In the genomic region with DNA sequence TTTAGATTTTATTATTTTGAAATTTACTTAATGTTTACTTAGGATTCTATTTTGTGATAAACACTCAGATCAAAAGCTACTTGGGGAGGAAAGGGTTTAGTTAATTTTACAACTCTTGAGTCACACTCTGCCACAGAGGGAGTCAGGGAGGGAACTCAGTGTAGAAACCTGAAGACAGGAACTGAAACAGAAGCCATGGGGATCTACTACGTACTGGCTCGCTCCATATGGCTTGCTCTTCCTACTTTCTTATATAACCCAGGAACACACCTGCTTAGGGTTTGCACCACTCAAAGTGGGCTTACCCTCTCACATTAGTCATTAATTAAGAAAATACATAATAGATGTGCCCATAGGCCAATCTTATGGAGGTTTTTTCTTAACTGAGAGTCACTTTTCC, we compare ENCODE assay signal across 23 mouse cellular contexts. TPM values are rescaled to one million over a fixed set of nuclear protein-coding genes. Genes with fewer than 3 reads are reported as not detected.
DNase-seq lines count a peak whose midpoint lies in the region; ATAC-seq and TF ChIP-seq lines count a peak whose summit lies in the region.
"Had no signal": no experiment of that assay in that cellular context is flagged by ENCODE, and none has a peak within 500 bp of the region (broad histone marks: within the 10 kb centered on the region; RNA-seq: fewer than 3 reads in every experiment).

No protein-coding gene starts in this region.

- no peak overlapping the region for H3K9ac ChIP-seq in CH12.LX (ENCODE audit: insufficient read depth, low read depth)
- H3K9ac ChIP-seq: embryonic facial prominence, embryonic 12.5 days; forebrain, embryonic 13.5 days; forebrain, embryonic 15.5 days; forebrain, postnatal 0 days had no signal

- no peaks in the 10 kb centered on the region for H3K27me3 ChIP-seq in CH12.LX (replicated peaks)
- H3K27me3 ChIP-seq: embryonic facial prominence, embryonic 12.5 days; forebrain, embryonic 13.5 days; forebrain, embryonic 15.5 days had no signal

- in situ Hi-C loops in CH12.LX (cut with MboI; ENCODE audit: low pct_ligation_motif_present, low pct_unique_long_range_greater_than_20kb, low sequenced_read_pairs): no loop called here

- H3K27ac ChIP-seq in CH12.LX (ENCODE audit: insufficient read depth, low read depth): no peak overlapping the region
- H3K27ac ChIP-seq: embryonic facial prominence, embryonic 10.5 days; embryonic facial prominence, embryonic 12.5 days; forebrain, embryonic 13.5 days; forebrain, embryonic 15.5 days had no signal

- TF ChIP-seq CTCF in CH12.LX (conservative IDR thresholded peaks at IDR 0.05 in 1 of 2, IDR thresholded peaks at IDR 0.05 in 1 of 2; ENCODE audit: low read depth in 2 of 2, low read length in 2 of 2): no peak

- no peaks in the 10 kb centered on the region for H3K9me3 ChIP-seq in CH12.LX (replicated peaks; ENCODE audit: low read length)
- H3K9me3 ChIP-seq: embryonic facial prominence, embryonic 10.5 days; embryonic facial prominence, embryonic 12.5 days; forebrain, embryonic 13.5 days; forebrain, embryonic 15.5 days had no signal

- peaks cover 0 to 6% of the 10 kb centered on the region in 2 experiments; a peak in 1 of 4 replicates for H3K4me1 ChIP-seq in CH12.LX (ENCODE audit: control insufficient read depth in 1 of 2, insufficient read depth in 2 of 2)
- H3K4me1 ChIP-seq: embryonic facial prominence, embryonic 10.5 days; embryonic facial prominence, embryonic 12.5 days; forebrain, embryonic 13.5 days; forebrain, embryonic 15.5 days had no signal

- TF ChIP-seq EP300 in CH12.LX (IDR thresholded peaks at IDR 0.05; ENCODE audit: low read length): peak; percentile 58

- ATAC-seq in granulocyte monocyte progenitor cell, adult 5-6 weeks (replicated peaks; ENCODE audit: poor library complexity, severe bottlenecking): peak; percentile 86
- ATAC-seq in megakaryocyte progenitor cell, adult 5-6 weeks (replicated peaks; ENCODE audit: poor library complexity): peak; percentile 55
- ATAC-seq: CD4-positive, CD25-positive, alpha-beta regulatory T cell, adult 4 months; forebrain, embryonic 13.5 days; forebrain, embryonic 15.5 days; forebrain, postnatal 0 days had no signal

- H3K4me3 ChIP-seq in CH12.LX (replicated peaks in 1 of 3; ENCODE audit: low read depth in 2 of 3, low read length in 2 of 3, poor library complexity in 1 of 3): no peak overlapping the region
- H3K4me3 ChIP-seq: embryonic facial prominence, embryonic 10.5 days; embryonic facial prominence, embryonic 12.5 days; forebrain, embryonic 13.5 days; forebrain, embryonic 15.5 days had no signal

- dilution Hi-C loops in CH12.LX (cut with MboI; ENCODE audit: extremely low pct_ligation_motif_present, extremely low pct_unique_long_range_greater_than_20kb, low sequenced_read_pairs): no loop called here

- H3K36me3 ChIP-seq in CH12.LX (replicated peaks in 1 of 2; ENCODE audit: control insufficient read depth in 1 of 2, insufficient read depth in 1 of 2, low read length in 1 of 2): no peaks in the 10 kb centered on the region
- H3K36me3 ChIP-seq: embryonic facial prominence, embryonic 10.5 days; embryonic facial prominence, embryonic 12.5 days; forebrain, embryonic 15.5 days had no signal

- no peak for TF ChIP-seq POLR2A in CH12.LX (IDR thresholded peaks at IDR 0.05; ENCODE audit: low read depth, low read length)

- no peak overlapping the region for H3K4me2 ChIP-seq in CH12.LX (ENCODE audit: insufficient read depth, low read depth, poor library complexity, severe bottlenecking)
- H3K4me2 ChIP-seq: embryonic facial prominence, embryonic 12.5 days; forebrain, embryonic 13.5 days; forebrain, embryonic 15.5 days had no signal

- no peak for TF ChIP-seq RAD21 in CH12.LX (IDR thresholded peaks at IDR 0.05; ENCODE audit: low read depth, low read length)

- DNase-seq in A20 (ENCODE audit: low read depth, low spot score): peak; percentile 7
- DNase-seq in CH12.LX (ENCODE audit: extremely low read depth): peak; percentile 13
- no peak for DNase-seq in adrenal gland, adult (ENCODE audit: inconsistent age in 2 of 2, low spot score in 1 of 2)
- no peak for DNase-seq in layer of hippocampus, postnatal 25 days (ENCODE audit: extremely low spot score in 1 of 2, low spot score in 1 of 2)
- no peak for DNase-seq in adrenal gland, adult 2 months
- DNase-seq: adrenal gland, postnatal 10 days; adrenal gland, postnatal 25 days; B cell, adult 2 months; cerebellum, adult 11 months; cerebellum, adult 18-20 months; cerebellum, adult 8-10 months; cerebellum, adult 9-11 months; cerebellum, postnatal 14 days; cerebellum, postnatal 36 days; forebrain, postnatal 0 days had no signal

- H3K79me2 ChIP-seq in CH12.LX (replicated peaks; ENCODE audit: control insufficient read depth, extremely low read depth, insufficient read depth, poor library complexity, severe bottlenecking): no peaks in the 10 kb centered on the region

TF ChIP-seq in CH12.LX, 34 proteins besides CTCF, POLR2A, EP300 and RAD21:
- TF ChIP-seq JUN (IDR thresholded peaks at IDR 0.05; ENCODE audit: insufficient read depth, low read depth, low read length) (no peak), IRF4 (IDR thresholded peaks at IDR 0.05; ENCODE audit: low read depth, low read length) (peak; percentile 53; the same call in 1 of the 2 replicates)

RNA-seq across cellular contexts. Expression of a gene that starts 54.8 kb away (rescaled TPM):
- not detected in 2 replicates for total RNA-seq in CH12.LX (2012; rRNA removed)
- total RNA-seq in CH12.LX (2014; rRNA removed): not detected in 2 replicates
- polyA plus RNA-seq in CH12.LX (2012; ENCODE audit: insufficient read length, low read depth): not detected in 2 replicates
- total RNA-seq in granulocyte monocyte progenitor cell, adult 5-6 weeks (2014; fragmentation: Nextera tagmentation): not detected in 2 replicates
- not detected in 2 replicates for total RNA-seq in granulocyte monocyte progenitor cell, adult 5-6 weeks (2017)
- total RNA-seq in megakaryocyte progenitor cell, adult 5-6 weeks (2015): not detected in 2 replicates
- total RNA-seq in megakaryocyte progenitor cell, adult 5-6 weeks (2017): not detected in 2 replicates
- under 1 TPM; 0.27 to 0.68 TPM for total RNA-seq in layer of hippocampus, postnatal 25 days (2021)
- total RNA-seq in adrenal gland, adult 2 months (2021): under 1 TPM; 0.35 to 0.83 TPM
- polyA plus RNA-seq in adrenal gland, adult 2 months (2012; rRNA removed): 1.3 and 1.8 TPM in 2 replicates
- total RNA-seq: MEL had no signal

Comparison
In these comparisons a context has a peak if more than half of its experiments do, and no peak if none do; other contexts are left out.
1. DNase-seq: peak in A20 (single experiment) and CH12.LX (single experiment); none in adrenal gland, adult (0 of 2), layer of hippocampus, postnatal 25 days (0 of 2) and adrenal gland, adult 2 months (single experiment).